Mouse (Mus musculus) intestine, postnatal 0 days (tissue): ENCODE results near the gene Nedd9. TPM values are rescaled to one million over a fixed set of nuclear protein-coding genes. Genes with fewer than 3 reads are reported as not detected.
A peak's percentile ranks its signal among the peaks of the same experiment; 100 is the strongest.

Experiments used
- ATAC-seq: fragments of 200-750 bp; cut with Nextera tagmentation; 2 replicates; pipeline ENCODE4 v1.8.0; 2017; ENCODE audit warnings: mild to moderate bottlenecking, moderate TSS enrichment, moderate library complexity
- H3K27ac ChIP-seq: fragments of 300-500 bp; sonication (generic); 2 replicates; pipeline ENCODE4 v1.5.1; 2014; ENCODE audit warnings: mild to moderate bottlenecking, low read depth, low read length, moderate library complexity
- H3K27me3 ChIP-seq: fragments of 300-500 bp; sonication (generic); replicated peaks from 2 replicates; pipeline ENCODE4 v1.6.1; 2014; ENCODE audit warnings: low read length, mixed read lengths; ENCODE audit not compliant: control insufficient read depth, insufficient read depth
- H3K36me3 ChIP-seq: fragments of 300-500 bp; sonication (generic); 2 replicates; pipeline ENCODE4 v1.6.1; 2014; ENCODE audit warnings: mild to moderate bottlenecking, moderate library complexity; ENCODE audit not compliant: control insufficient read depth, insufficient read depth
- H3K4me1 ChIP-seq: fragments of 300-500 bp; sonication (generic); replicated peaks from 2 replicates; pipeline ENCODE4 v1.6.1; 2014; ENCODE audit warnings: antibody characterized with exemption, low read length, mixed read lengths; ENCODE audit not compliant: control insufficient read depth, insufficient read depth
- H3K4me2 ChIP-seq: fragments of 300-500 bp; sonication (generic); replicated peaks from 2 replicates; pipeline ENCODE4 v1.6.1; 2014; ENCODE audit warnings: low read depth, mild to moderate bottlenecking, moderate library complexity
- H3K4me3 ChIP-seq: fragments of 300-500 bp; sonication (generic); 2 replicates; pipeline ENCODE4 v1.5.1; 2014; ENCODE audit warnings: low read depth, low read length
- H3K9ac ChIP-seq: fragments of 300-500 bp; sonication (generic); 2 replicates; pipeline ENCODE4 v1.6.1; 2014; ENCODE audit warnings: mild to moderate bottlenecking, low read depth, low read length
- H3K9me3 ChIP-seq: fragments of 300-500 bp; sonication (generic); 2 replicates; pipeline ENCODE4 v1.6.1; 2016; ENCODE audit warnings: mixed run types; ENCODE audit not compliant: control insufficient read depth
- CTCF ChIP-seq: sonication (generic); IDR thresholded peaks from 2 replicates; pipeline ENCODE4 v1.5.1; 2016; ENCODE audit warnings: low read depth, mild to moderate bottlenecking, control low read depth, antibody characterized with exemption, moderate library complexity
- WGBS: fragments of 180-500 bp; shearing (Covaris S2); extraction: QIAGEN DNeasy Blood & Tissue Kit; methylation state at CpG from one replicate; pipeline ENCODE4 v1.1.7; 2014; 5-methylcytosine and 5-hydroxymethylcytosine counted together
- polyA plus RNA-seq: library from polyadenylated mRNA; unstranded; fragments of >200 nt; fragmentation: Nextera tagmentation; extraction: Ambion mirVana; gene quantifications from 2 replicates; pipeline ENCODE4 v1.2.1, GENCODE M21; 2015

Nedd9 gene
- polyA plus RNA-seq, 1 experiment from 2014 or later = 17.6 TPM

- peak overlapping the region; percentile 58 for H3K27ac ChIP-seq
- 38% methylated on average over 5 of the region's 5 CpGs for WGBS
- H3K4me1 ChIP-seq = peaks cover 10% of the 10 kb centered on the region
Measured at GRCm38 (mm10) chr13:41405009-41405408, 82.2 kb downstream of the Nedd9 start.

DNA sequence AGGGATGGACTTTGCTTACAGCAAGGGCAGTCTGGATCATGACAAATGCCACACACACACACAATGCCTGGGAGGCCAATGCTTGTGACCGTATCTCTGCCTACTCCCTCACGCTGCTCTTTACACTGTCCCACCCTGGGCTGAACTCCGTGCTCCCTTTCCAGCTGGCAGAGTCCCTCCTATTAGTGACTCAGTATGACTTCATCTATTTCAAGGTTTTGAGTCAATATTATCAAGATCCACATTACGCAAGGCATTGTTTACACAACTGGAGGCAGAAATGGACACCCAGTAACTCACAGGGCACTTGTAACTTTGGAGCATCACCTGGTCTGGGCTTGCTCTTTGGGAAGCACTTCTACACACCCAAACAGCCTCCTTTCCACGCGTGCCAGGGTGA, 83.3 kb downstream of the Nedd9 start:
- H3K9me3 ChIP-seq = no peaks in the 10 kb centered on the region
- H3K4me3 ChIP-seq = no peak overlapping the region
- 35% methylated on average over 6 of the region's 6 CpGs for WGBS
- no peak overlapping the region for H3K9ac ChIP-seq
- H3K27ac ChIP-seq = peak overlapping the region; percentile 82
- TF ChIP-seq CTCF = no peak
- H3K27me3 ChIP-seq = no peaks in the 10 kb centered on the region
- H3K36me3 ChIP-seq = no peaks in the 10 kb centered on the region
- no peak overlapping the region for H3K4me2 ChIP-seq
- ATAC-seq = peak; percentile 95
- peaks cover 10% of the 10 kb centered on the region for H3K4me1 ChIP-seq

More at GRCm38 (mm10) chr13:41405009-41405408, 82.2 kb downstream of the Nedd9 start:
- H3K27me3 ChIP-seq = no peaks in the 10 kb centered on the region
- H3K4me2 ChIP-seq = no peak overlapping the region
- no peak overlapping the region for H3K4me3 ChIP-seq
- peak; percentile 84 for ATAC-seq
- TF ChIP-seq CTCF = no peak
- H3K36me3 ChIP-seq = no peaks in the 10 kb centered on the region
- no peak overlapping the region for H3K9ac ChIP-seq
- no peaks in the 10 kb centered on the region for H3K9me3 ChIP-seq

DNA sequence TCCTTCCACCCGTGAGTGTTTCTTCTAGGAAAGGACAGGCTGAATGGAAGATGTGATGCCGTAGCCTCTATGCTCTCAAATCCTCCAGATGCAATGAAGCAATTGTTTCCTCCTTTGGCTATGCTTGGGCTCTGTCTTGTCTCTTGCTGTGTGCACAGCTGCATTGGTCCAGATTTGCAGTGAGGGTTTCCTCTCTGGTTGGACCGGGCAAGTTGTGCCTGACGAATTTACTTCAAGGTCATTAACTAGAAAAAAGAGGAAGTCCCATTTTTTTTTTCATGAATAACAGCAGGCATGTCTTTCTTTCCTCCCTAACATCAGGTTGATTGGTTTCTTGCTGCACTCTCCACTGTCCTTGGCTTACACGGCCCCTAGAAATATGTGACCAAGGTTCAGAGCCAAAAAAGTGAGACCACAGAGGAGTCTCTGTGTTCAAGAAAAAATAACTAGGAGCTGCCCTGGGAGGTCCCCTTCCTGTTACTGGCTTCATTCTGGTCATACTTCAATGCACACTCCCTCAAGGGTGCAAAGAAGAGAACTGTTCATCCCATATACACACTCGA, 84.6 kb downstream of the Nedd9 start:
- Histone ChIP-seq H3K27ac (peak overlapping the region; percentile 2), H3K9ac (no peak overlapping the region), H3K27me3 (no peaks in the 10 kb centered on the region), H3K9me3 (no peaks in the 10 kb centered on the region), H3K4me1 (peaks cover 10% of the 10 kb centered on the region), H3K4me2 (no peak overlapping the region), H3K4me3 (no peak overlapping the region), H3K36me3 (no peaks in the 10 kb centered on the region)
- TF ChIP-seq CTCF = no peak
- 34% methylated on average over 6 of the region's 6 CpGs for WGBS
- no peak for ATAC-seq

- H3K9ac ChIP-seq = no peak overlapping the region
- ATAC-seq = no peak
- no peak for TF ChIP-seq CTCF
- H3K36me3 ChIP-seq = no peaks in the 10 kb centered on the region
- no peaks in the 10 kb centered on the region for H3K9me3 ChIP-seq
- H3K4me1 ChIP-seq = peaks cover 10% of the 10 kb centered on the region
- no peaks in the 10 kb centered on the region for H3K27me3 ChIP-seq
- no peak overlapping the region for H3K27ac ChIP-seq
- H3K4me2 ChIP-seq = no peak overlapping the region
- H3K4me3 ChIP-seq = no peak overlapping the region
- 51% methylated on average over 6 of the region's 6 CpGs for WGBS
Measured at GRCm38 (mm10) chr13:41401775-41402174, 85.4 kb downstream of the Nedd9 start.

DNA sequence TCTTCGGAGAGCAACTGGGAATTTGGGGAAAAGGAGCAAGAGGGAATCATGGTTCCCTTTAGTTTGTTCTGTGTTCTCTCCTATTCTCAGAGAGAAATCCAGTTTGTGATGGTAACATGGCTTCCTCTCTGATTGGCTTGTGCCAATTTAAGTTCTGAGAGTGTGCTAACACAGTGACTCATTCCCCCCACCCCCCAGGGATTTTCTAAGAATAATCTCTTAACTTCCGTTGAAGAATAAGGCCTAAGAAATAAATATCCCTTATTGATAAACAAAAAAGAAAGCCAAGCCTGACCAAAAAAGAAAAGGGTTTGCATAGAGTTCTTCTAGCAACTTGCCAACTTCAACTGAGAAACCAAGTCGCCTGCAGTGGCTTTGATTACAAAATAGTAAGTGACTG, 86.9 kb downstream of the Nedd9 start:
- Histone ChIP-seq H3K4me2 (no peak overlapping the region), H3K36me3 (no peaks in the 10 kb centered on the region), H3K27me3 (no peaks in the 10 kb centered on the region), H3K9me3 (no peaks in the 10 kb centered on the region), H3K9ac (no peak overlapping the region), H3K27ac (no peak overlapping the region), H3K4me3 (no peak overlapping the region), H3K4me1 (peaks cover 10% of the 10 kb centered on the region)
- ATAC-seq = no peak
- TF ChIP-seq CTCF = no peak
- 60% methylated on average over 3 of the region's 3 CpGs for WGBS

- Histone ChIP-seq H3K9me3 (no peaks in the 10 kb centered on the region), H3K27ac (no peak overlapping the region), H3K4me3 (no peak overlapping the region), H3K36me3 (no peaks in the 10 kb centered on the region), H3K4me1 (no peaks in the 10 kb centered on the region), H3K27me3 (no peaks in the 10 kb centered on the region), H3K4me2 (no peak overlapping the region), H3K9ac (no peak overlapping the region)
- WGBS = 77% methylated on average over 2 of the region's 2 CpGs
- TF ChIP-seq CTCF = no peak
- no peak for ATAC-seq
Measured at GRCm38 (mm10) chr13:41392191-41392590, 95.0 kb downstream of the Nedd9 start.

- H3K9me3 ChIP-seq = no peaks in the 10 kb centered on the region
- 93% methylated on average over 2 of the region's 2 CpGs for WGBS
- no peak for TF ChIP-seq CTCF
- H3K4me3 ChIP-seq = no peak overlapping the region
- H3K4me2 ChIP-seq = no peak overlapping the region
- ATAC-seq = no peak
- H3K27me3 ChIP-seq = no peaks in the 10 kb centered on the region
- H3K36me3 ChIP-seq = no peaks in the 10 kb centered on the region
- no peaks in the 10 kb centered on the region for H3K4me1 ChIP-seq
- H3K9ac ChIP-seq = no peak overlapping the region
- H3K27ac ChIP-seq = no peak overlapping the region
Measured at GRCm38 (mm10) chr13:41390698-41391097, 96.5 kb downstream of the Nedd9 start.
